Mouse (Mus musculus) layer of hippocampus, adult 2 months (tissue): ENCODE measurements at regions not wholly inside any gene's neighbourhood (a gene's known extent, or its start where the extent isn't known, plus 50 kb on each side); places are given as distances from the start of the nearest gene placed in this dataset.

Source experiments
- DNase-seq, 2 experiments: peaks; one replicate each; pipeline ENCODE4 v3.0.0; 2022; ENCODE audit warnings: low spot score in 2 of 2
- H3K27ac ChIP-seq: fragments of 200-600 bp; 2 replicates; pipeline ENCODE4 v1.8.1; 2022
- H3K4me3 ChIP-seq: fragments of 200-600 bp; 2 replicates; pipeline ENCODE4 v1.8.1; 2022; ENCODE audit warnings: mild to moderate bottlenecking
- CTCF ChIP-seq: fragments of 200-600 bp; conservative IDR thresholded peaks from 2 replicates; pipeline ENCODE4 v1.8.1; 2022; ENCODE audit warnings: antibody characterized with exemption, mild to moderate bottlenecking, moderate library complexity

DNA sequence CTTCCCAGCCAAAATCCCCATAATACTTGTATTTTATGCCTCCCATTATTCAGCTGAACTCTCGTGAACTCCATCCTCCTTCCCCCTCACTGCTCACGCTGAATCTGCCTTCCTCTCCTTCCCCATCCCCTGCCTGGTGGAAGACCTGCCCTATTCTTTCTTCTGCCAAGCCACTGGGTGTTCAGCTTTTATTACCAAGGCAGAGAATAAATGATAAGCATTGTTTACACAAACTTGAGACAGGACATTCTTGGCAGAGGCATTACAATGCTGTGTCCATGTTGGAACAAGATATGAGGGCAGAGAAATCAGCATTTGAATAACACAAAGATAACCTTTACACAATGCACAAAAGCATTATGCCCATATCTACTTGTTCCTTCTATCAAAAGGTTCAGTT lies 80.2 kb downstream of the Dhrs2 start:
- Histone ChIP-seq H3K4me3 (no peak overlapping the region), H3K27ac (no peak overlapping the region)
- TF ChIP-seq CTCF, result no peak
- DNase-seq, result no peak

DNA sequence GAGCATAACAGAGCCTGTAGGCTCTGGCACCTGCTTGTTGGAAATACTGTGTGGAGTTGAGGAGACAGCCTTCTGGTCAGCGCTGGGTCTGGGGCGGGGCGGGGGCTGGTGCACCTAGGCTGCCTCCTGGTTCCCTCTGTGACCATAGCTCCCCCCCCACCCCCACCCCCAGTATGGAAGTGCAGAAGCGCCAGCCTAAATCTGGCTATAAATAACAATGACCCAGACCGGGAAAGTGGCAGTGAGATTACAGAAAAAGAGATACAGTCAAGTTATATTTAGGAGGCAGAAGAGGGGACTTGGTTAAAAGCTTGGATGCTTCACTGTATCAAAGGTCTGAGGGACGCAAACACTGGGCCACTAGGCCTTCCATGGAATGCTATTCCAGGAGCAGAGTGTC lies 91.8 kb downstream of the Dhrs2 start:
- H3K27ac ChIP-seq, result no peak overlapping the region
- no peak for DNase-seq
- TF ChIP-seq CTCF, result no peak
- H3K4me3 ChIP-seq, result no peak overlapping the region

DNA sequence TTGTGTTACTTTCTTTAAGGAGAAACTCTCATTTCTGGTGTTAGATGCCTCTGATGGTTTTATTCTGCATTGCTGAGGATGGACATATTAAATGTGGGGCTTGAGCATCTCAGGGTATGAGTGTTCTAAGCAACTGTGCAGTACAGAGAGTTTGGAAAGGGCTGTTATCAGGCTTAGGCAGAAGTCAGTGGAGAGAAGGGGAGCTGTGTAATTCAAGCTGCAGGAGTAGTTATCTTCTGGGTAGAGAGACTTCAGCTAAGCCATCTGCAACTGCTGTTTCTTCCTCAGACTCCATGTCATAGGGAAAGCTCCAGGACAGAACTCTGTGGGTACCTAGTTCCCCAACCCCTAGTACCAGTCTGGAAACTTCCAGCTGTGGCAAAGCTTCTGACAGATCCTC lies 102.1 kb downstream of the Dhrs2 start:
- no peak for TF ChIP-seq CTCF
- Histone ChIP-seq H3K4me3 (no peak overlapping the region), H3K27ac (no peak overlapping the region)

DNA sequence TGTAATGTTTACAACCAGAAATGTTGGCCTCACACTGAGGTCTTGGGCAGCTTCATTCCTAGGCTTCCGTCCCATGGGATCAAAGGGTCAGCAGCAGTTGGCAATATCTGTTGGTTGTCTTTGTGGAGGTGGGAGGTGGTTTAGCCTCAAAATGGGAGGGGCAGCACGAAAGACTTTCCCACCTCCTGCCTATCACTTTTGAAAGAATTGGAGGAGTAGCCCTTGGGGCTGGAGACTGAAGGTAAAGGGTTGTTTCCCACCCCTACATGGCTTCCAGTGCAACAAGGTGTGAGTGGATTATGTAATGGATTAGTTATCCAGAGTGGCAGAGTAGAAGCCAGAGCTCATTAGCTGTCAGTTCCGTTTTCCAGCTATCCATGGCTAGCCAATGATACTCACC lies 102.5 kb downstream of the Dhrs2 start:
- TF ChIP-seq CTCF, result no peak
- DNase-seq, result no peak
- Histone ChIP-seq H3K4me3 (no peak overlapping the region), H3K27ac (no peak overlapping the region)

More for the DNA sequence above, 102.1 kb downstream of the Dhrs2 start:
- DNase-seq, result no peak

DNA sequence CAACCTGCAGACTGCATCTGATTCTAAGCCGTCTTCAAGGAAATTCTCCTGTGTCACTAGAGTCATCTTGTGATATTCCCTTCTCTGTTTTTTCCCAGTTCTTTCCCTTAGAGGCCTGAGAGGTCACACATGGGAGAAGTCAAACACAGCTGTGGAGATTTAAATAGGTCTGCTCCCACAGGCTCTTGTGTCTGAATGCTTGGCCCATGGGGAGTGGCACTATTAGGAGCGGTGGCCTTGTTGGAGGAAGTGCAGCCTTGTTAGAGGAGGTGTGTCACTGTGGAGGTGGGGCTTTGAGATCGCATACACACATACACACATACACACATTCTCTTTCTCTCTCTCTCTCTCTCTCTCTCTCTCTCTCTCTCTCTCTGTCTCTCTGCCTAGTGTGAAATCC lies 112.0 kb downstream of the Dhrs2 start:
- TF ChIP-seq CTCF, result no peak
- H3K27ac ChIP-seq, result no peak overlapping the region
- no peak for DNase-seq
- no peak overlapping the region for H3K4me3 ChIP-seq

DNA sequence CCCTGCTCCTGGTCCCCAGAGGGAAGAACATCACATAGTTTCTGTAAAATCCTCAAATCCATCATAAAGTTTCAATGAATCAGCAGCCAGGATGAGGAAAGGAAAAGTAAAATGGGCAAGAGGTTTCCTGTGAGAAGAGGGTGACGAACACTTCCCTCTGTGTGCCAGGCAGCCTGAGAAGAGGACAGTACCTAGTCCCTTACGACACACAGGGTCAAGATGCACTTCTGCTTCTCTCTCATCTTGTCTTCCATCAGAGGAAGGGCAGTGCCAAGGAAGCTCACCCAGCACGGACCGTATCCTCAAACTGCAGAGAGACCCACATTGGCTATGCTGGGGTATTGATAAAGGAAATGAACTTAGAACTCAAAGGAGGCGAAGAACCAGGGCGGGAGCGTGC lies 112.5 kb downstream of the Dhrs2 start:
- no peak overlapping the region for H3K4me3 ChIP-seq
- no peak for TF ChIP-seq CTCF
- no peak overlapping the region for H3K27ac ChIP-seq

DNA sequence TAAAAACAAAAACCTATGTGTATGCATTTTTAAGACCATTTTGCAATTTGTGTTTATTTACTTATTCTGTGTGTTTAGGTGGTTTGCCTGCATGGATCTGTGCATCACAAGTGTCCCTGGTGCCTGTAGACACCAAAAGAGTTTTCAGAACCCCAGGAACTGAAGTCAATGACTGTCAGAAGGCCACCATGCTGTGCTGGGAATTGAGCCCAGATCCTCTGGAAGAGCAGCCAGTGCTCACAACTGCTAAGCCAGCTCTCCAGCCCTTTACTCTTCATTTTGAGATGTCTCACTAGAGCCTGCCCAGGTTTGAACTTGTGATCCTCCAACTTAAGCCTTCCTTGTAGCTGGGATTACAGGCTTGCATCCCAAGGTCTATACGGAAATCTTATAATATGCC lies 113.8 kb downstream of the Dhrs2 start:
- Histone ChIP-seq H3K4me3 (no peak overlapping the region), H3K27ac (no peak overlapping the region)
- DNase-seq, result no peak
- no peak for TF ChIP-seq CTCF

More for the DNA sequence above, 112.5 kb downstream of the Dhrs2 start:
- no peak for DNase-seq

DNA sequence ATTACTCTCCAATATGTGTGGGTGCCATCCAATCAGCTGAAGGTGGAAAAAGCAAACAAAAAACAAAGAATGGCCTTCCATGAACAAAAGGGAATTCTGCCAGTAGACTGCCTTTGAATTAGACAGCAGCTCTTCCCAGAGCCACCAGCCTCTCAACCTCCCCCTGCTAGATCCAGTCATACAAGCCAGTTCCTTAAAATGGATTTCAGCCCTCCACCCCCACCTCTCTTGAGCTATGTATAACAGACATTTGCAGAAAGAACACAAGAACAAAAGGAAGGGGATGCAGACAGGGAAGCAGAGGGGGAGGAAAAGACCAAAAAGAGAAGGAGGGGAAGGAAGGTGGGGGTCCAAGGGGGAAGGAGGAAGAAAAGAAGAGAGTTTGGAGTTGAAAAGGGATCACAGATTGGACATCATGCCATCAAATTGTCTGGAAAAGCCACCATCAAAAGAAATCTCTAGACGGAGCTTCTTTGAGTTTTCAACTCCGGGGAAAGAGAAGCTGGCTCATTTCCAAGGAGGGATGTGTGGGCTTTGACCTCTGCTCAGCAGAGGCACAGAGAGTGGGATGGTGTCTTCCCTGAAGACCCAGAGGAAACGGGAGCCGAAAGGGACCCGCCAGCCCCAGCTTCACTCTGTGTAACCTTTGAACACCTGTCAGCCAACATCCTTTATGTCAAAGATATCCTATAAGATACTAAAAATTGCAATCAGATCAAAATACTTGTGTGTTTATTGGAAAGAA lies 114.8 kb downstream of the Dhrs2 start:
- TF ChIP-seq CTCF, result no peak
- Histone ChIP-seq H3K4me3 (no peak overlapping the region), H3K27ac (no peak overlapping the region)
- no peak for DNase-seq

DNA sequence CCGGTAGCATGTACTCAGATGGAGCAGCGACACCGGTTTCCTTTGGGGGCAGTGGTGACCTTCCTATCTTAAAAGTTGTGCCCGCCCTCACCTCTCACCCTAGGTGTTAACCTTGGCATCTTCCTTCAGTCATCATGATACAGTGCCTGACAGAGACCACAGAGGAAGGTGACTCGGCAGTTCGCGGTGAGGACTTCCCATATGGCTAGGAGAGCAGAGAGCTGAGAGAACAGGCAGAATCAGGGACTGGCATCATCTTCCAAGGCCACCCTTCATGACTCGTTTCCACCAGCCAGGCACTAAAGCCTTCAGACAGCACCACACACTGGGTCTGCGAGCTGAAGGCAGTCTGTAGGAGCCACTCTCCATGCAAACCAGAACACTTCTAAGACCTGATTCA lies 116.2 kb downstream of the Dhrs2 start:
- peak overlapping the region; percentile 68 for H3K27ac ChIP-seq
- no peak for TF ChIP-seq CTCF
- no peak overlapping the region for H3K4me3 ChIP-seq
- DNase-seq, result no peak

DNA sequence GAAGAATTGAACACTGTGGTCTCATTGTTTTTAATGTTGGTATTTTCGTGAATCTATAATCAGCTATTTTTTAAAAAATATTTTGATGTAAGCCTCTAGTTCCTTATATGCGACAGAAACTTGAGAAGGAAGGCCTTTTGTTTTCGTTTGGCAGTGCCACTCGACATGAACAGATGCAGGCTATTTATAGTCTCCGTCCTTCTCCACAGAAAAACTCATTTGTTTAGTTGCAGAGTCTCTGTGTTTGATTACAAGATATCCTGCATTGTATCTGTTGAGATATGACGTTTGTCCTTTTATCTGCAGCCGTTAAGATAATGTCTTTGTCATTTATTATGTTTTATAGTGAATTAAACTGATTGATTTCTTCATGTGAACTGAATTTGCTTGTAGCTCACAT lies 116.7 kb downstream of the Dhrs2 start:
- no peak for DNase-seq
- no peak for TF ChIP-seq CTCF
- H3K27ac ChIP-seq, result peak overlapping the region; percentile 68

DNA sequence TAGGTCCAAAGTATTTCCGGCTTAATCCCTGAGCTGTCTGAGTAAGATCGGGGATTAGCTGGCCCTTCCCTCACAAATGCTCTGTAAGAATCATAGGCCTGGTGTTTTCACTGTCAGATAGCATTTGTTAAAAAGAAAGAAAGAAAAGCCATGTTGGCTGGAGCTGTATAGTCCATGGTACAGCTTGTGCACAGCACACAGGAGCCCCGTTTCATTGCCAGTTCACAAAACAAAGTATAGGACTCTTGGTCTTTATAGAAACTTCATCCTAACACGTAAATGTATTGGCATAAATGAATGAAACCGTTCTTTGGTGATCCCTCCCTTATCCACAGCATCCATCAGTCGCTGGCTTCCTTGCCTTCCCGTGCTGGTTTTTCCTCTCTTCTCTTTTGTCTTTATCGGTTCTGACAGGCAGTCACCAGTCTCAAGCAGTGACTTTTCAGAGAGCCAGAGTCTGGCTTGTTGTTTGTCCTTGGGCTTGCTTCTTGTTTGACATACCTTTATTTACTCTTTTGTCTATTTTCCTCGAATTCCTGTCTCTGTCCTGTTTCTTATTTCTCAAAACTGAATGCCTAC lies 117.3 kb downstream of the Dhrs2 start:
- peak overlapping the region; percentile 68 for H3K27ac ChIP-seq
- no peak for DNase-seq
- no peak overlapping the region for H3K4me3 ChIP-seq
- no peak for TF ChIP-seq CTCF

More for the DNA sequence above, 116.7 kb downstream of the Dhrs2 start:
- no peak overlapping the region for H3K4me3 ChIP-seq

DNA sequence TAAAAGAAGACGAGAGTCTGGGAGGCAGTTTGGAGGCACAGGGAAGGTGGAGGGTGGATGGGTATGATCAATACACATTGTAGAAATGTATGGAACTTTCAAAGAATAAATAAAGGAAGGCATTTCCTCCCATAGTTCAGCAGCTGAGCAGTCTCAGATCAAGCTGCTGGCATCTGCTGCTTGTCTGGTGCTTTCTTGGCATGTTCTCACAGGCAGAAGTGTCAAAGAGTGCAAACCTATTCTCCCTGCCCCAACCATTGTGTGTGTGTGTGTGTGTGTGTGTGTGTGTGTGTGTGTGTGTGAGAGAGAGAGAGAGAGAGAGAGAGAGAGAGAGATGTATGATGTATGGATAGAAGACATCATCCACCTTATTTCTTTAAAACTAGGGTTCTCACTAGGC lies 121.5 kb downstream of the Dhrs2 start:
- no peak for DNase-seq
- no peak for TF ChIP-seq CTCF
- H3K4me3 ChIP-seq, result no peak overlapping the region

DNA sequence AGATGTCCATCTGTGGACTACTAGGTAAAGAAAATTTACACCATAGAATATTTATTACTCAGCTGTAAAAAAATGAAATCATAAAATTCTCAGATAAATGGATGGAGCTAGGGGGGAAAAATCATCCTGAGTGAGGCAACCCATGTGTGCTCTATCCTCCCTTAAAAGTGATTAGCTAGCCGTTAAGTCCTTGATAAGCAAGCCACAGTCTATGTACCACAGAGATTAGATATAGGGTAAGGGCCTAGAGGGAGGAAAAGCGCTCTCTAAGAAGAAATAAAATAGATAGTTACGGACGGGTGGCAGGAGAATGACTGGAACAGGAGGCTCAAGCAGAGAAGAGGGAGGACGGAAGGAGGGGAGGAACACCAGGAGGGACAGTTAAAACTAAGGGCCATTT lies 122.1 kb downstream of the Dhrs2 start:
- DNase-seq, result no peak
- Histone ChIP-seq H3K27ac (no peak overlapping the region), H3K4me3 (no peak overlapping the region)
- TF ChIP-seq CTCF, result no peak

More for the DNA sequence above, 121.5 kb downstream of the Dhrs2 start:
- no peak overlapping the region for H3K27ac ChIP-seq

DNA sequence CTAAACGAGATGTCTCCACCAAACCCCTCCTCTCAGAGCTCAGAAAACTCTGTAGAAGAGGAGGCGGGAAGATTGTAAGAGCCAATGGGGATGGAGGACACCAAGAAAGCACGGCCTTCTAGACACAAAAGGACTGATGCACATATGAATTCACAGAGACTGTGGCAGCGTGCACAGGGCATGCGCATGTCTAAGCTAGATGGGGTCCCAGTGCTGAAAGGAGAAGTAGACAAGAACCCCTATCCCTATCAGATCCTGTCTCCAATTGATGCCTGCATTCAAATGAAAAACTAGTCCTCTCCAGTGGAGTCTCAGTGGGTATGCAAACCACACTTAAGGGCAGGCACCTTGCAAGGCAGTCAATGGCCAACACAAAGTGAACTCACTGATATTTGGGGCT lies 123.3 kb downstream of the Dhrs2 start:
- DNase-seq, result no peak
- Histone ChIP-seq H3K27ac (no peak overlapping the region), H3K4me3 (no peak overlapping the region)
- TF ChIP-seq CTCF, result no peak
